11 mouse cellular contexts compared by ENCODE assay signal in genomic region chr4:32560246-32560645, GRCm38 (mm10). TPM values are rescaled to one million over a fixed set of nuclear protein-coding genes. Genes with fewer than 3 reads are reported as not detected.
DNase-seq lines count a peak whose midpoint lies in the region; ATAC-seq and TF ChIP-seq lines count a peak whose summit lies in the region.
"Had no signal": no experiment of that assay in that cellular context is flagged by ENCODE, and none has a peak within 500 bp of the region (broad histone marks: within the 10 kb centered on the region; RNA-seq: fewer than 3 reads in every experiment).

No protein-coding gene starts in this region.

- 0 out of 2 replicates have a peak, but pooled peaks have one; percentile 30 for ATAC-seq in heart, embryonic 16.5 days (replicated peaks; ENCODE audit: extremely low read depth, insufficient read depth, low FRiP score)
- no peak for ATAC-seq in hindbrain, embryonic 11.5 days (ENCODE audit: low FRiP score)
- ATAC-seq in intestine, embryonic 16.5 days, result no peak
- ATAC-seq in megakaryocyte progenitor cell, adult 5-6 weeks (replicated peaks; ENCODE audit: poor library complexity), result no peak

- H3K9me3 ChIP-seq in heart, embryonic 16.5 days (replicated peaks; ENCODE audit: control insufficient read depth, low read length), result no peaks in the 10 kb centered on the region
- no peaks in the 10 kb centered on the region for H3K9me3 ChIP-seq in hindbrain, embryonic 11.5 days (ENCODE audit: control insufficient read depth, low read length)
- no peaks in the 10 kb centered on the region for H3K9me3 ChIP-seq in intestine, embryonic 16.5 days (ENCODE audit: control insufficient read depth, low read length)
- H3K9me3 ChIP-seq: embryonic facial prominence, embryonic 15.5 days; limb, embryonic 13.5 days had no signal

- H3K4me3 ChIP-seq in heart, embryonic 16.5 days (ENCODE audit: low read length), result no peak overlapping the region
- no peak overlapping the region for H3K4me3 ChIP-seq in hindbrain, embryonic 11.5 days (ENCODE audit: low read depth, low read length)
- no peak overlapping the region for H3K4me3 ChIP-seq in myocyte
- no peak overlapping the region for H3K4me3 ChIP-seq in intestine, embryonic 16.5 days (ENCODE audit: low read length)
- H3K4me3 ChIP-seq: embryonic facial prominence, embryonic 15.5 days; limb, embryonic 13.5 days had no signal

- H3ac ChIP-seq in myocyte (ENCODE audit: control insufficient read depth, insufficient read length), result no peak overlapping the region

- DNase-seq in heart, adult 9 months (ENCODE audit: low spot score in 2 of 2), result no peak
- DNase-seq in CD4-positive, CD25-positive, alpha-beta regulatory T cell, adult 2 months (ENCODE audit: low read depth, low spot score), result peak; percentile 82
- DNase-seq in hindbrain, embryonic 11.5 days (ENCODE audit: low spot score), result no peak
- DNase-seq in gastrocnemius, adult 18-20 months (ENCODE audit: low spot score), result no peak

- peaks cover 7% of the 10 kb centered on the region; the same call in 1 of the 2 replicates for H3K36me3 ChIP-seq in heart, embryonic 16.5 days (ENCODE audit: control insufficient read depth, insufficient read depth)
- H3K36me3 ChIP-seq in hindbrain, embryonic 11.5 days (ENCODE audit: control insufficient read depth, insufficient read depth, low read length), result no peaks in the 10 kb centered on the region
- H3K36me3 ChIP-seq in myocyte (ENCODE audit: control insufficient read depth, insufficient read depth), result no peaks in the 10 kb centered on the region
- H3K36me3 ChIP-seq in intestine, embryonic 16.5 days (ENCODE audit: control insufficient read depth, insufficient read depth, low read length), result no peaks in the 10 kb centered on the region

- peaks cover 18% of the 10 kb centered on the region; the same call in 1 of the 2 replicates for H3K4me1 ChIP-seq in heart, embryonic 16.5 days (ENCODE audit: control insufficient read depth, insufficient read depth, low read length)
- peaks cover 10% of the 10 kb centered on the region for H3K4me1 ChIP-seq in hindbrain, embryonic 11.5 days (replicated peaks; ENCODE audit: control insufficient read depth, insufficient read depth, low read length)
- no peaks in the 10 kb centered on the region; the same call in 1 of the 2 replicates for H3K4me1 ChIP-seq in intestine, embryonic 16.5 days (ENCODE audit: control insufficient read depth, insufficient read depth, low read length)
- H3K4me1 ChIP-seq: embryonic facial prominence, embryonic 15.5 days had no signal

- no peak overlapping the region for H3K9ac ChIP-seq in heart, embryonic 16.5 days (ENCODE audit: low read length)
- 0 out of 2 replicates have a peak overlapping the region, but pooled peaks have one; percentile 15 for H3K9ac ChIP-seq in hindbrain, embryonic 11.5 days (ENCODE audit: low read depth, low read length)
- no peak overlapping the region for H3K9ac ChIP-seq in intestine, embryonic 16.5 days (ENCODE audit: low read depth, low read length)
- H3K9ac ChIP-seq: embryonic facial prominence, embryonic 15.5 days; limb, embryonic 13.5 days had no signal

- TF ChIP-seq POLR2A in myocyte (IDR thresholded peaks at IDR 0.05; ENCODE audit: insufficient read length, low read depth), result no peak

- H3K27me3 ChIP-seq in heart, embryonic 16.5 days (ENCODE audit: control insufficient read depth, insufficient read depth, low read length), result no peaks in the 10 kb centered on the region
- H3K27me3 ChIP-seq in hindbrain, embryonic 11.5 days (ENCODE audit: control insufficient read depth, insufficient read depth, low read length), result no peaks in the 10 kb centered on the region
- no peaks in the 10 kb centered on the region for H3K27me3 ChIP-seq in myocyte (ENCODE audit: control insufficient read depth, insufficient read depth, insufficient read length)
- H3K27me3 ChIP-seq in intestine, embryonic 16.5 days (replicated peaks; ENCODE audit: control insufficient read depth, insufficient read depth, low read length), result no peaks in the 10 kb centered on the region
- H3K27me3 ChIP-seq: embryonic facial prominence, embryonic 15.5 days; limb, embryonic 13.5 days had no signal

- no peak overlapping the region for H3K27ac ChIP-seq in heart, embryonic 16.5 days (ENCODE audit: low read length)
- peak overlapping the region; percentile 72; the same call in 1 of the 2 replicates for H3K27ac ChIP-seq in hindbrain, embryonic 11.5 days (ENCODE audit: low read depth, low read length)
- no peak overlapping the region for H3K27ac ChIP-seq in intestine, embryonic 16.5 days (ENCODE audit: low read length)
- H3K27ac ChIP-seq: embryonic facial prominence, embryonic 15.5 days; limb, embryonic 13.5 days had no signal

- no peaks in the 10 kb centered on the region for H3K79me2 ChIP-seq in myocyte (ENCODE audit: control insufficient read depth, insufficient read depth)

- no peak overlapping the region for H3K4me2 ChIP-seq in heart, embryonic 16.5 days (ENCODE audit: low read depth, low read length)
- H3K4me2 ChIP-seq in hindbrain, embryonic 11.5 days (replicated peaks; ENCODE audit: low read depth, low read length), result no peak overlapping the region
- H3K4me2 ChIP-seq in myocyte (ENCODE audit: low read depth), result peak overlapping the region; percentile 44
- no peak overlapping the region for H3K4me2 ChIP-seq in intestine, embryonic 16.5 days (ENCODE audit: low read depth, low read length)
- H3K4me2 ChIP-seq: embryonic facial prominence, embryonic 15.5 days; limb, embryonic 13.5 days had no signal

- 46% methylated on average over 6 of the region's 6 CpGs for WGBS in heart, embryonic 16.5 days
- WGBS in hindbrain, embryonic 11.5 days, result 53% methylated on average over 6 of the region's 6 CpGs
- WGBS in intestine, embryonic 16.5 days, result 31% methylated on average over 6 of the region's 6 CpGs

TF ChIP-seq in myocyte, 11 proteins besides CTCF, POLR2A, EP300 and RAD21:
- TF ChIP-seq MYOD1 (IDR thresholded peaks at IDR 0.05; ENCODE audit: control insufficient read depth in 1 of 3, insufficient read length in 2 of 3, low read depth in 2 of 3) (peak in 2 of 3 experiments; percentile 53 to 71), REST (IDR thresholded peaks at IDR 0.05; ENCODE audit: insufficient read depth, insufficient read length) (no peak)

RNA-seq across cellular contexts. Expression of gene Gja10, which starts 42.3 kb away (rescaled TPM):
- not detected in 2 replicates for polyA plus RNA-seq in heart, embryonic 16.5 days (2015; fragmentation: Nextera tagmentation; extraction: Ambion mirVana)
- not detected in 2 replicates for polyA plus RNA-seq in hindbrain, embryonic 11.5 days (2014; fragmentation: Nextera tagmentation; extraction: Ambion mirVana)
- polyA plus RNA-seq in myocyte (2012; fragmentation: generic; extraction: Trizol), result not detected
- polyA plus RNA-seq in intestine, embryonic 16.5 days (2015; fragmentation: Nextera tagmentation; extraction: Ambion mirVana), result not detected in 2 replicates
- total RNA-seq in megakaryocyte progenitor cell, adult 5-6 weeks (2015), result not detected in 2 replicates
- total RNA-seq in megakaryocyte progenitor cell, adult 5-6 weeks (2017), result 0.12 TPM in 1 of 2 replicates, not detected in the other
- total RNA-seq in gastrocnemius, adult 18-20 months (2021), result not detected
- polyA plus RNA-seq: embryonic facial prominence, embryonic 15.5 days; limb, embryonic 13.5 days; stomach, embryonic 14.5 days had no signal

RNA-seq across cellular contexts. Expression of gene Casp8ap2, which starts 55.0 kb away (rescaled TPM):
- 30.2 and 31.8 TPM in 2 replicates for polyA plus RNA-seq in heart, embryonic 16.5 days (2015; fragmentation: Nextera tagmentation; extraction: Ambion mirVana)
- polyA plus RNA-seq in hindbrain, embryonic 11.5 days (2014; fragmentation: Nextera tagmentation; extraction: Ambion mirVana), result 62.0 and 69.1 TPM in 2 replicates
- 1.8 TPM for polyA plus RNA-seq in myocyte (2012; fragmentation: generic; extraction: Trizol)
- 30.9 and 37.3 TPM in 2 replicates for polyA plus RNA-seq in intestine, embryonic 16.5 days (2015; fragmentation: Nextera tagmentation; extraction: Ambion mirVana)
- total RNA-seq in megakaryocyte progenitor cell, adult 5-6 weeks (2015), result 39.1 and 46.3 TPM in 2 replicates
- total RNA-seq in megakaryocyte progenitor cell, adult 5-6 weeks (2017), result 44.9 and 53.8 TPM in 2 replicates
- total RNA-seq in gastrocnemius, adult 18-20 months (2021), result 1 to 10 TPM; 4.2 to 4.7 TPM

Comparison
In these comparisons a context has a peak if more than half of its experiments do, and no peak if none do; other contexts are left out.
1. RNA of gene Casp8ap2, which starts 55.0 kb away (polyA plus RNA-seq): 62.0 to 69.1 TPM in hindbrain, embryonic 11.5 days, 30.9 to 37.3 TPM in intestine, embryonic 16.5 days and 30.2 to 31.8 TPM in heart, embryonic 16.5 days; 1.8 TPM in myocyte (single experiment); every median in the first group is over 10 times any median in the second.